Mouse (Mus musculus) midbrain, postnatal 0 days (tissue): ENCODE results near the gene Mcm2. TPM values are rescaled to one million over a fixed set of nuclear protein-coding genes. Genes with fewer than 3 reads are reported as not detected.
A peak's percentile ranks its signal among the peaks of the same experiment; 100 is the strongest.

Source experiments
- ATAC-seq: fragments of 200-750 bp; cut with Nextera tagmentation; 2 replicates; pipeline ENCODE4 v1.8.0; 2017; ENCODE audit warnings: moderate number of reproducible peaks, mild to moderate bottlenecking, moderate TSS enrichment, moderate library complexity; ENCODE audit not compliant: low FRiP score
- DNase-seq: peaks from one replicate; pipeline ENCODE4 v3.0.0-alpha.2; 2015; ENCODE audit warnings: low spot score
- H3K27ac ChIP-seq: fragments of 300-500 bp; sonication (generic); 2 replicates; pipeline ENCODE4 v1.5.1; 2014; ENCODE audit warnings: low read depth, mild to moderate bottlenecking, low read length, mixed read lengths
- H3K27me3 ChIP-seq: fragments of 300-500 bp; sonication (generic); 2 replicates; pipeline ENCODE4 v1.6.1; 2014; ENCODE audit warnings: low read length, control low read depth, mixed read lengths; ENCODE audit not compliant: insufficient read depth
- H3K36me3 ChIP-seq: fragments of 300-500 bp; sonication (generic); 2 replicates; pipeline ENCODE4 v1.6.1; 2014; ENCODE audit warnings: low read length, control low read depth, mixed read lengths; ENCODE audit not compliant: insufficient read depth
- H3K4me1 ChIP-seq: fragments of 300-500 bp; sonication (generic); 2 replicates; pipeline ENCODE4 v1.6.1; 2014; ENCODE audit warnings: mild to moderate bottlenecking, control low read depth, antibody characterized with exemption, low read length, mixed read lengths; ENCODE audit not compliant: insufficient read depth
- H3K4me2 ChIP-seq: fragments of 300-500 bp; sonication (generic); 2 replicates; pipeline ENCODE4 v1.6.1; 2014; ENCODE audit warnings: low read depth, mild to moderate bottlenecking, low read length, mixed read lengths; ENCODE audit not compliant: poor library complexity, severe bottlenecking
- H3K4me3 ChIP-seq: fragments of 300-500 bp; sonication (generic); 2 replicates; pipeline ENCODE4 v1.5.1; 2014; ENCODE audit warnings: low read depth, mild to moderate bottlenecking, low read length, moderate library complexity
- H3K9ac ChIP-seq: fragments of 300-500 bp; sonication (generic); replicated peaks from 2 replicates; pipeline ENCODE4 v1.6.1; 2014; ENCODE audit warnings: mild to moderate bottlenecking, low read length, moderate library complexity, mixed read lengths; ENCODE audit not compliant: poor library complexity, severe bottlenecking
- H3K9me3 ChIP-seq: fragments of 300-500 bp; sonication (generic); 2 replicates; pipeline ENCODE4 v1.6.1; 2016; ENCODE audit warnings: low read length, control low read depth
- CTCF ChIP-seq: IDR thresholded peaks from 2 replicates; pipeline ENCODE4 v1.5.1; 2016; ENCODE audit warnings: antibody characterized with exemption, mild to moderate bottlenecking
- WGBS: fragments of 180-500 bp; shearing (Covaris S2); extraction: QIAGEN DNeasy Blood & Tissue Kit; methylation state at CpG from one replicate; pipeline ENCODE4 v1.1.7; 2014; 5-methylcytosine and 5-hydroxymethylcytosine counted together
- polyA plus RNA-seq: library from polyadenylated mRNA; unstranded; fragments of >200 nt; fragmentation: Nextera tagmentation; extraction: Ambion mirVana; gene quantifications from 2 replicates; pipeline ENCODE4 v1.2.1, GENCODE M21; 2015
- total RNA-seq: library from RNA; depleted of rRNA; stranded (reverse); fragments of >200 nt; gene quantifications from 2 replicates; pipeline ENCODE4 v1.2.3, GENCODE M21; 2014

Mcm2 gene
- total and polyA plus RNA-seq, 2 experiments from 2014 or later: 7.6 to 16.2 TPM

DNA sequence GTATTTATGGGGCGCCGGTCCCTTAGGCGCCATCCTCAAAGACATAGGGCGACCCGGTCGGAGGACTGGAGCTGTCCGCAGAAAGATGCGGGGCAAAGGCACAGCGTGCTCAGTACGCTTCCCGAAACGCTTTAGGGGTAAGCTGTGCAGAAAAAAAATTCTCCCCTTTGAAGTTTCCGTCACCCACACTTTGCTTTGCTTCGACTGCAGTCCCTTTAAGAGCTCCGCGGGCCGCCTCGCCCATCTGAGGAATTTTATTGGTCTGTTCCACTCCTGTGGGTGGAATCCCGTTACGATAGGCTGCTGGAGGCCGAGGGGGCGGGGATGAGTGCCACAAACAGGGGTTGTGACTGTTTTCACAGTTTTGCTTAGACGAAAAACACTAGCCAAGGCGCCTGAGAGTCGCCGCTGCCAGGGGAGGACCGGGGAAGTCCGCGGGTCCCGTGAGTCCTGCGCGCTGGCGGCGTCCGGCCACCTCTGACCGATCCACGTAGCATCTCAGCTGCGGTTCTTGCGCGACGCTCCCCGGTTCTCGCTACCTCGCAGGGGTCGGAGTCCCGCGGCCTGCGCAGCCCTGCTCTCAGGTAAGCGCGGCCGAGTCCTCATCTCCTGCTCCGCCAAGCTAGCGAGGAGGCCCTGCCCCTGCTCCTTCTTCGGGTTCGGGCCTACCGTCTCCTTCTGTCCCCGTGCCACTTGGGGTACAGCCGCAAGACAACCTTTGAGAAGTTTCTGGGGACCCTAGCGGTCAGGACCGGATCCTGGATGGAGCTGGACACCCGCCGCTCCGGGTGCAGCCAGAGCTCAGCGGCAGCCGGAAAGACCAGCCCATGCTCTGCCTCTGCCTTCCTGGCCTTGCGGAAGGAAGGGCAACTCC, 3.6 kb upstream of the Mcm2 start, which contains the start of gene Tpra1:
Gene Tpra1 (plus strand): TSS at position 305 of the 874 bp plus-strand sequence.
- Histone ChIP-seq H3K27ac (peak within 1 kb of the TSS; percentile 85), H3K4me3 (peak within 1 kb of the TSS; percentile 79), H3K36me3 (no peaks in the 10 kb centered on the region), H3K9me3 (no peaks in the 10 kb centered on the region), H3K27me3 (no peaks in the 10 kb centered on the region), H3K4me1 (peaks cover 15% of the 10 kb centered on the region), H3K9ac (peak within 1 kb of the TSS; percentile 86), H3K4me2 (peak within 1 kb of the TSS; percentile 93)
- under 1% methylated on average over 66 of the region's 66 CpGs for WGBS
- ATAC-seq: peak; percentile 89
- peak; percentile 98 for DNase-seq
- TF ChIP-seq CTCF: peak; percentile 39

GRCm38 (mm10) chr6:88901471-88901870, 2.9 kb upstream of the Mcm2 start:
- DNase-seq (no peak), ATAC-seq (no peak)
- Histone ChIP-seq H3K4me3 (peak overlapping the region; percentile 79), H3K27ac (0 out of 2 replicates have a peak overlapping the region, but pooled peaks have one; percentile 85), H3K9me3 (no peaks in the 10 kb centered on the region), H3K4me2 (peak overlapping the region; percentile 93), H3K36me3 (no peaks in the 10 kb centered on the region), H3K27me3 (no peaks in the 10 kb centered on the region), H3K9ac (peak overlapping the region; percentile 86), H3K4me1 (peaks cover 15% of the 10 kb centered on the region)
- 13% methylated on average over 5 of the region's 5 CpGs for WGBS
- TF ChIP-seq CTCF: no peak

- Histone ChIP-seq H3K4me1 (peaks cover 15% of the 10 kb centered on the region), H3K36me3 (no peaks in the 10 kb centered on the region), H3K4me3 (no peak overlapping the region), H3K27ac (no peak overlapping the region), H3K9ac (no peak overlapping the region), H3K27me3 (no peaks in the 10 kb centered on the region), H3K4me2 (no peak overlapping the region), H3K9me3 (no peaks in the 10 kb centered on the region)
- no peak for DNase-seq
- no peak for ATAC-seq
- TF ChIP-seq CTCF: no peak
- 94% methylated on average over 2 of the region's 2 CpGs for WGBS
These were observed 1.0 kb upstream of the Mcm2 start for GRCm38 (mm10) chr6:88899628-88900027.

DNA sequence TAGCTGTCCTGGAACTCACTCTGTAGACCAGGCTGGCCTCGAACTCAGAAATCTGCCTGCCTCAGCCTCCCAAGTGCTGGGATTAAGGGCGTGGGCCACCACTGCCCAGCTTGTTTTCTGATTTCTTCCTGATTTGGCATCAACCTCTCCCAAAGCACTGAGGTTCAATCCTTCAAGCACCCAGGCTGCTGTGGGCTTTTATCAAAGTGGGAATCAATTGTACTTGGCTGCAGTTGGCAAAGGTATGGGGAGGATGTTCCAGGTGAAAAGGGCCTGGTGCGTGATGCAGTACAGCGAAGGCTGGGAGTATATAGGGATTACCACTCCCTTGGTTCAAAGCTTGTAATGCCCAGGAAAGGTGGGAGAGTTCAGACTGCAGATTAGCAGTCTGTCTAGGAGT, 506 bp upstream of the Mcm2 start:
- H3K27ac ChIP-seq: no peak overlapping the region
- TF ChIP-seq CTCF: no peak
- WGBS: 59% methylated on average over 4 of the region's 4 CpGs
- H3K36me3 ChIP-seq: no peaks in the 10 kb centered on the region
- H3K4me2 ChIP-seq: peak overlapping the region; percentile 93
- ATAC-seq (no peak), DNase-seq (no peak)
- H3K4me1 ChIP-seq: peaks cover 15% of the 10 kb centered on the region
- no peaks in the 10 kb centered on the region for H3K9me3 ChIP-seq
- peak overlapping the region; percentile 57; the same call in 1 of the 2 replicates for H3K4me3 ChIP-seq
- no peak overlapping the region; the same call in 1 of the 2 replicates for H3K9ac ChIP-seq
- H3K27me3 ChIP-seq: no peaks in the 10 kb centered on the region

- H3K9me3 ChIP-seq: no peaks in the 10 kb centered on the region
- no peak overlapping the region for H3K27ac ChIP-seq
- 55% methylated on average over 7 of the region's 7 CpGs for WGBS
- ATAC-seq (no peak), DNase-seq (no peak)
- no peak for TF ChIP-seq CTCF
- H3K4me1 ChIP-seq: peaks cover 7% of the 10 kb centered on the region; the same call in 1 of the 2 replicates
- H3K9ac ChIP-seq: no peak overlapping the region
- H3K4me3 ChIP-seq: no peak overlapping the region
- no peaks in the 10 kb centered on the region for H3K27me3 ChIP-seq
- no peak overlapping the region for H3K4me2 ChIP-seq
- H3K36me3 ChIP-seq: no peaks in the 10 kb centered on the region
These were observed 1.3 kb downstream of the Mcm2 start for GRCm38 (mm10) chr6:88897246-88897645.

- Histone ChIP-seq H3K4me3 (no peak overlapping the region), H3K4me2 (no peak overlapping the region), H3K27me3 (no peaks in the 10 kb centered on the region), H3K9ac (no peak overlapping the region), H3K36me3 (peaks cover 5% of the 10 kb centered on the region), H3K27ac (no peak overlapping the region), H3K9me3 (no peaks in the 10 kb centered on the region), H3K4me1 (peaks cover under 1% of the 10 kb centered on the region; the same call in 1 of the 2 replicates)
- WGBS: 85% methylated on average over 6 of the region's 6 CpGs
- no peak; the same call in 1 of the 2 replicates for TF ChIP-seq CTCF
- DNase-seq: no peak
- ATAC-seq: no peak
These were observed 2.6 kb downstream of the Mcm2 start for GRCm38 (mm10) chr6:88895943-88896342.
